Mouse (Mus musculus) cerebellum, adult 2 months (tissue): ENCODE measurements around the gene Arv1. TPM values are rescaled to one million over a fixed set of nuclear protein-coding genes. Genes with fewer than 3 reads are reported as not detected.

Experiments used
- DNase-seq, 2 experiments: peaks; one replicate each; pipeline ENCODE4 v3.0.0; 2021
- H3K27ac ChIP-seq: fragments of 200-500 bp; 2 replicates; pipeline ENCODE4 v1.5.1; 2012; ENCODE audit warnings: low read length, control low read depth, inconsistent platforms; ENCODE audit not compliant: insufficient read depth
- H3K27me3 ChIP-seq: fragments of 200-500 bp; 2 replicates; pipeline ENCODE4 v1.6.1; 2012; ENCODE audit warnings: inconsistent platforms, mild to moderate bottlenecking, low read length, moderate library complexity; ENCODE audit not compliant: control insufficient read depth, insufficient read depth
- H3K4me1 ChIP-seq: fragments of 200-500 bp; 2 replicates; pipeline ENCODE4 v1.6.1; 2011; ENCODE audit warnings: low read length; ENCODE audit not compliant: control insufficient read depth, insufficient read depth
- H3K4me3 ChIP-seq: fragments of 200-500 bp; replicated peaks from 2 replicates; pipeline ENCODE3; 2011; ENCODE audit warnings: mild to moderate bottlenecking, low read depth, low read length, control low read depth; ENCODE audit not compliant: insufficient read depth
- CTCF ChIP-seq: fragments of 200-500 bp; IDR thresholded peaks from 2 replicates; pipeline ENCODE4 v1.5.1; 2011; ENCODE audit warnings: low read depth, mild to moderate bottlenecking, control low read depth, low read length, moderate library complexity, borderline replicate concordance; ENCODE audit not compliant: insufficient read depth
- POLR2A ChIP-seq: fragments of 200-500 bp; IDR thresholded peaks from 2 replicates; pipeline ENCODE4 v1.6.1; 2011; ENCODE audit warnings: low read length, control low read depth, borderline replicate concordance; ENCODE audit not compliant: insufficient read depth
- WGBS: fragments of 180-500 bp; shearing (Covaris S2); methylation state at CpG from one replicate; pipeline ENCODE4 v1.1.7; 2018; 5-methylcytosine and 5-hydroxymethylcytosine counted together
- polyA plus RNA-seq: library from polyadenylated mRNA; depleted of rRNA; stranded (reverse); fragments of >200 nt; gene quantifications from 2 replicates; pipeline ENCODE4 v1.2.3, GENCODE M21; 2012; rRNA removed

Arv1 gene
- polyA plus RNA-seq, 1 experiment: 19.5 TPM

- no peak overlapping the region for H3K4me3 ChIP-seq
- TF ChIP-seq POLR2A (no peak), CTCF (no peak)
- whole genome bisulfite sequencing: 77% methylated on average over 2 of the region's 2 CpGs
- H3K4me1 ChIP-seq: no peaks in the 10 kb centered on the region
- no peak for DNase-seq
- no peak overlapping the region for H3K27ac ChIP-seq
- peaks cover 2% of the 10 kb centered on the region; the same call in 1 of the 2 replicates for H3K27me3 ChIP-seq
These were observed 34.2 kb downstream of the Arv1 start for GRCm38 (mm10) chr8:124756153-124756552.

GRCm38 (mm10) chr8:124756601-124757000 lies 34.7 kb downstream of the Arv1 start:
- no peaks in the 10 kb centered on the region for H3K4me1 ChIP-seq
- H3K4me3 ChIP-seq: no peak overlapping the region
- no peak for DNase-seq
- 73% methylated on average over 5 of the region's 5 CpGs for WGBS
- H3K27me3 ChIP-seq: peaks cover 2% of the 10 kb centered on the region; the same call in 1 of the 2 replicates
- no peak overlapping the region for H3K27ac ChIP-seq
- TF ChIP-seq CTCF (no peak), POLR2A (no peak)

GRCm38 (mm10) chr8:124758544-124758943 lies 36.6 kb downstream of the Arv1 start:
- Histone ChIP-seq H3K4me3 (no peak overlapping the region), H3K27ac (no peak overlapping the region), H3K27me3 (no peaks in the 10 kb centered on the region), H3K4me1 (no peaks in the 10 kb centered on the region)
- no peak for DNase-seq
- peak; percentile 30; the same call in 1 of the 2 replicates for TF ChIP-seq CTCF
- TF ChIP-seq POLR2A: no peak
- WGBS: 38% methylated on average over 3 of the region's 3 CpGs

- Histone ChIP-seq H3K4me3 (no peak overlapping the region), H3K27me3 (no peaks in the 10 kb centered on the region), H3K27ac (no peak overlapping the region), H3K4me1 (no peaks in the 10 kb centered on the region)
- WGBS: 72% methylated on average over 7 of the region's 7 CpGs
- DNase-seq: no peak
- no peak for TF ChIP-seq POLR2A
- TF ChIP-seq CTCF: no peak
These were observed 41.1 kb downstream of the Arv1 start for GRCm38 (mm10) chr8:124763061-124763460.

- WGBS: 71% methylated on average over 2 of the region's 2 CpGs
- TF ChIP-seq POLR2A: no peak
- no peak for TF ChIP-seq CTCF
These were observed 50.5 kb downstream of the Arv1 start for GRCm38 (mm10) chr8:124772389-124772788.

GRCm38 (mm10) chr8:124775695-124776094 lies 53.8 kb downstream of the Arv1 start:
- H3K4me1 ChIP-seq: peaks cover 13% of the 10 kb centered on the region
- no peaks in the 10 kb centered on the region for H3K27me3 ChIP-seq
- 18% methylated on average over 16 of the region's 16 CpGs for WGBS
- DNase-seq: peak; percentile 80 to 84
- H3K27ac ChIP-seq: no peak overlapping the region
- H3K4me3 ChIP-seq: peak overlapping the region; percentile 50
- TF ChIP-seq POLR2A (no peak), CTCF (peak; percentile 75)

More at GRCm38 (mm10) chr8:124772389-124772788, 50.5 kb downstream of the Arv1 start:
- Histone ChIP-seq H3K4me1 (peaks cover 5% of the 10 kb centered on the region), H3K4me3 (no peak overlapping the region), H3K27ac (no peak overlapping the region), H3K27me3 (no peaks in the 10 kb centered on the region)
- DNase-seq: no peak

- peak; percentile 77 to 88 for DNase-seq
- Histone ChIP-seq H3K27me3 (no peaks in the 10 kb centered on the region), H3K27ac (peak overlapping the region; percentile 2; the same call in 1 of the 2 replicates), H3K4me3 (peak overlapping the region; percentile 24), H3K4me1 (peaks cover 19% of the 10 kb centered on the region; the same call in 1 of the 2 replicates)
- WGBS: 1% methylated on average over 7 of the region's 7 CpGs
- TF ChIP-seq POLR2A (peak; percentile 48; the same call in 1 of the 2 replicates), CTCF (no peak)
These were observed 58.3 kb downstream of the Arv1 start for GRCm38 (mm10) chr8:124780236-124780635.

- 88% methylated on average over 3 of the region's 3 CpGs for WGBS
- Histone ChIP-seq H3K27ac (no peak overlapping the region), H3K27me3 (no peaks in the 10 kb centered on the region), H3K4me1 (peaks cover 16% of the 10 kb centered on the region; the same call in 1 of the 2 replicates), H3K4me3 (no peak overlapping the region)
- DNase-seq: no peak
- no peak for TF ChIP-seq POLR2A
- TF ChIP-seq CTCF: no peak
These were observed 60.5 kb downstream of the Arv1 start for GRCm38 (mm10) chr8:124782431-124782830.

GRCm38 (mm10) chr8:124783228-124783627 lies 61.3 kb downstream of the Arv1 start:
- WGBS: 92% methylated on average over 15 of the region's 15 CpGs
- no peak overlapping the region for H3K27ac ChIP-seq
- DNase-seq: no peak
- no peak for TF ChIP-seq POLR2A
- TF ChIP-seq CTCF: no peak
- H3K27me3 ChIP-seq: no peaks in the 10 kb centered on the region
- H3K4me1 ChIP-seq: peaks cover 16% of the 10 kb centered on the region; the same call in 1 of the 2 replicates
- no peak overlapping the region for H3K4me3 ChIP-seq

Other genes starting within 250 kb of the Arv1 start
- gene Cog2, start 201.4 kb upstream of the Arv1 start, polyA plus RNA-seq: 38.4 and 40.7 TPM in 2 replicates
- 125 and 129 TPM in 2 replicates for gene Agt, start 152.4 kb upstream of the Arv1 start, polyA plus RNA-seq
- 0.06 and 0.08 TPM in 2 replicates for gene Capn9, start 146.0 kb upstream of the Arv1 start, polyA plus RNA-seq
- 63.8 and 67.8 TPM in 2 replicates for gene 2310022B05Rik, start 58.8 kb upstream of the Arv1 start, polyA plus RNA-seq
- gene Ttc13, start 156 bp upstream of the Arv1 start, polyA plus RNA-seq: 39.1 and 41.6 TPM in 2 replicates
- 1.2 and 1.3 TPM in 2 replicates for gene Fam89a, start 29.7 kb downstream of the Arv1 start, polyA plus RNA-seq
- 19.4 and 23.3 TPM in 2 replicates for gene Trim67, start 71.0 kb downstream of the Arv1 start, polyA plus RNA-seq
- 98.3 and 100 TPM in 2 replicates for gene Gnpat, start 140.9 kb downstream of the Arv1 start, polyA plus RNA-seq
- gene 2810004N23Rik, start 141.0 kb downstream of the Arv1 start, polyA plus RNA-seq: 15.0 and 15.7 TPM in 2 replicates
- 16.2 and 18.2 TPM in 2 replicates for gene Exoc8, start 175.6 kb downstream of the Arv1 start, polyA plus RNA-seq
- gene Sprtn, start 175.7 kb downstream of the Arv1 start, polyA plus RNA-seq: 18.5 and 19.5 TPM in 2 replicates
- gene Egln1, start 227.2 kb downstream of the Arv1 start, polyA plus RNA-seq: 58.1 and 58.8 TPM in 2 replicates